Mouse (Mus musculus) CH12.LX (cell line): ENCODE measurements at regions not wholly inside any gene's neighbourhood (a gene's known extent, or its start where the extent isn't known, plus 50 kb on each side); places are given as distances from the start of the nearest gene placed in this dataset.

ENCODE experiments used
- DNase-seq: peaks from one replicate; pipeline ENCODE4 v3.0.0-alpha.2; 2013; ENCODE audit errors: extremely low read depth
- H3K27ac ChIP-seq: 2 replicates; pipeline ENCODE4 v1.5.1; 2012; ENCODE audit warnings: low read depth, mild to moderate bottlenecking, control low read depth, moderate library complexity; ENCODE audit not compliant: insufficient read depth
- H3K27me3 ChIP-seq: replicated peaks from 2 replicates; pipeline ENCODE3; 2012; ENCODE audit warnings: inconsistent platforms
- H3K36me3 ChIP-seq, 2 experiments: replicated peaks in 1 of 2; 2 replicates each; pipeline versions ENCODE3 to v1.6.1; 2012; ENCODE audit warnings: inconsistent platforms in 1 of 2, low read length in 1 of 2, mild to moderate bottlenecking in 1 of 2, mixed read lengths in 1 of 2, moderate library complexity in 1 of 2; ENCODE audit not compliant: control insufficient read depth in 1 of 2, insufficient read depth in 1 of 2
- H3K4me1 ChIP-seq, 2 experiments: 2 replicates each; pipeline ENCODE4 v1.6.1; 2012; ENCODE audit warnings: inconsistent platforms in 1 of 2, moderate library complexity in 1 of 2; ENCODE audit not compliant: insufficient read depth in 2 of 2, control insufficient read depth in 1 of 2
- H3K4me2 ChIP-seq: 2 replicates; pipeline ENCODE4 v1.6.1; 2012; ENCODE audit warnings: low read depth, mild to moderate bottlenecking, control low read depth; ENCODE audit not compliant: poor library complexity, insufficient read depth, severe bottlenecking
- H3K4me3 ChIP-seq, 3 experiments: fragments of 150-350 bp in 1 of 3; sonication (generic) in 1 of 3; replicated peaks in 1 of 3; 2 replicates each; pipeline versions ENCODE3 to v1.5.1; 2011 to 2012; ENCODE audit warnings: low read depth in 2 of 3, low read length in 2 of 3, mild to moderate bottlenecking in 2 of 3, moderate library complexity in 2 of 3, control low read depth in 1 of 3, improper control_type of control experiment in 1 of 3, inconsistent platforms in 1 of 3, mixed read lengths in 1 of 3; ENCODE audit not compliant: poor library complexity in 1 of 3
- H3K79me2 ChIP-seq: replicated peaks from 2 replicates; pipeline ENCODE4 v1.6.1; 2012; ENCODE audit warnings: mild to moderate bottlenecking, moderate library complexity; ENCODE audit not compliant: control insufficient read depth, poor library complexity, insufficient read depth, severe bottlenecking; ENCODE audit errors: extremely low read depth
- H3K9ac ChIP-seq: 2 replicates; pipeline ENCODE4 v1.6.1; 2012; ENCODE audit warnings: low read depth, mild to moderate bottlenecking, control low read depth, moderate library complexity; ENCODE audit not compliant: insufficient read depth
- H3K9me3 ChIP-seq: replicated peaks from 2 replicates; pipeline ENCODE3; 2012; ENCODE audit warnings: low read length, inconsistent platforms, mixed read lengths
- BHLHE40 ChIP-seq: IDR thresholded peaks from 2 replicates; pipeline ENCODE4 v1.6.1; 2011; ENCODE audit warnings: mild to moderate bottlenecking, low read depth, low read length, improper control_type of control experiment
- CHD2 ChIP-seq: IDR thresholded peaks from 2 replicates; pipeline ENCODE4 v1.6.1; 2011; ENCODE audit warnings: low read length, improper control_type of control experiment
- E2F4 ChIP-seq: IDR thresholded peaks from 2 replicates; pipeline ENCODE4 v1.6.1; 2011; ENCODE audit warnings: low read depth, low read length, improper control_type of control experiment; ENCODE audit not compliant: insufficient replicate concordance
- ELF1 ChIP-seq: IDR thresholded peaks from 2 replicates; pipeline ENCODE4 v1.6.1; 2014; ENCODE audit warnings: low read depth, mild to moderate bottlenecking, inconsistent platforms, low read length, improper control_type of control experiment
- EP300 ChIP-seq: IDR thresholded peaks from 2 replicates; pipeline ENCODE4 v1.6.1; 2011; ENCODE audit warnings: low read length, improper control_type of control experiment
- GABPA ChIP-seq: IDR thresholded peaks from 2 replicates; pipeline ENCODE4 v1.6.1; 2012; ENCODE audit warnings: low read depth, low read length, improper control_type of control experiment, inconsistent platforms; ENCODE audit not compliant: insufficient replicate concordance
- HCFC1 ChIP-seq: IDR thresholded peaks from 2 replicates; pipeline ENCODE4 v1.6.1; 2012; ENCODE audit warnings: low read depth, mild to moderate bottlenecking, inconsistent platforms, low read length, improper control_type of control experiment
- IRF4 ChIP-seq: IDR thresholded peaks from 2 replicates; pipeline ENCODE4 v1.6.1; 2014; ENCODE audit warnings: low read depth, mild to moderate bottlenecking, inconsistent platforms, low read length, improper control_type of control experiment
- JUN ChIP-seq: IDR thresholded peaks from 2 replicates; pipeline ENCODE4 v1.6.1; 2011; ENCODE audit warnings: low read depth, mild to moderate bottlenecking, low read length, improper control_type of control experiment, moderate library complexity; ENCODE audit not compliant: insufficient read depth
- JUND ChIP-seq: conservative IDR thresholded peaks from 2 replicates; pipeline ENCODE4 v1.6.1; 2011; ENCODE audit warnings: low read depth, low read length, improper control_type of control experiment
- KAT2A ChIP-seq: IDR thresholded peaks from 2 replicates; pipeline ENCODE4 v1.6.1; 2012; ENCODE audit warnings: low read length, improper control_type of control experiment, inconsistent platforms; ENCODE audit not compliant: insufficient replicate concordance
- MAX ChIP-seq: IDR thresholded peaks from 2 replicates; pipeline ENCODE4 v1.6.1; 2011; ENCODE audit warnings: low read length, improper control_type of control experiment
- MAZ ChIP-seq: IDR thresholded peaks from 2 replicates; pipeline ENCODE4 v1.6.1; 2012; ENCODE audit warnings: low read depth, mild to moderate bottlenecking, inconsistent platforms, low read length, improper control_type of control experiment, moderate library complexity
- MEF2A ChIP-seq: IDR thresholded peaks from 2 replicates; pipeline ENCODE4 v1.6.1; 2014; ENCODE audit warnings: low read depth, mild to moderate bottlenecking, inconsistent platforms, low read length, improper control_type of control experiment, borderline replicate concordance
- NELFE ChIP-seq: IDR thresholded peaks from 2 replicates; pipeline ENCODE4 v1.6.1; 2011; ENCODE audit warnings: low read depth, low read length, improper control_type of control experiment
- NRF1 ChIP-seq: IDR thresholded peaks from 2 replicates; pipeline ENCODE4 v1.6.1; 2014; ENCODE audit warnings: low read depth, mild to moderate bottlenecking, inconsistent platforms, low read length, improper control_type of control experiment, moderate library complexity
- PAX5 ChIP-seq: IDR thresholded peaks from 2 replicates; pipeline ENCODE4 v1.6.1; 2012; ENCODE audit warnings: low read length, inconsistent platforms, mixed read lengths
- POLR2AphosphoS2 ChIP-seq: IDR thresholded peaks from 2 replicates; pipeline ENCODE4 v1.6.1; 2011; ENCODE audit warnings: low read depth, low read length, improper control_type of control experiment
- RAD21 ChIP-seq: IDR thresholded peaks from 2 replicates; pipeline ENCODE4 v1.6.1; 2011; ENCODE audit warnings: low read depth, mild to moderate bottlenecking, low read length, improper control_type of control experiment, moderate library complexity
- SIN3A ChIP-seq: IDR thresholded peaks from 2 replicates; pipeline ENCODE4 v1.6.1; 2012; ENCODE audit warnings: low read length, improper control_type of control experiment, inconsistent platforms
- TBP ChIP-seq: conservative IDR thresholded peaks from 2 replicates; pipeline ENCODE4 v1.6.1; 2011; ENCODE audit warnings: low read depth, low read length, improper control_type of control experiment
- USF1 ChIP-seq: IDR thresholded peaks from 2 replicates; pipeline ENCODE4 v1.6.1; 2014; ENCODE audit warnings: low read depth, mild to moderate bottlenecking, inconsistent platforms, low read length, improper control_type of control experiment
- USF2 ChIP-seq: conservative IDR thresholded peaks from 2 replicates; pipeline ENCODE4 v1.6.1; 2011; ENCODE audit warnings: low read depth, low read length, improper control_type of control experiment
- ZC3H11A ChIP-seq: IDR thresholded peaks from 2 replicates; pipeline ENCODE4 v1.6.1; 2012; ENCODE audit warnings: low read depth, mild to moderate bottlenecking, inconsistent platforms, low read length, improper control_type of control experiment
- ZMIZ1 ChIP-seq: IDR thresholded peaks from 2 replicates; pipeline ENCODE4 v1.6.1; 2012; ENCODE audit warnings: low read depth, mild to moderate bottlenecking, inconsistent platforms, low read length, improper control_type of control experiment
- ZNF384 ChIP-seq: IDR thresholded peaks from 2 replicates; pipeline ENCODE4 v1.6.1; 2012; ENCODE audit warnings: low read depth, low read length, improper control_type of control experiment, inconsistent platforms
- dilution Hi-C: fragments of 300-500 bp; cut with MboI; formaldehyde crosslinking; loops from 2 replicates; pipeline ENCODE4 v1.14.3; 2020; ENCODE audit warnings: low sequenced_read_pairs; ENCODE audit not compliant: extremely low pct_unique_long_range_greater_than_20kb, extremely low pct_ligation_motif_present
- in situ Hi-C: fragments of 300-500 bp; cut with MboI; formaldehyde crosslinking; loops from 3 replicates; pipeline ENCODE4 v1.14.3; 2019; ENCODE audit warnings: low sequenced_read_pairs, low pct_ligation_motif_present, low pct_unique_long_range_greater_than_20kb, mixed read lengths

DNA sequence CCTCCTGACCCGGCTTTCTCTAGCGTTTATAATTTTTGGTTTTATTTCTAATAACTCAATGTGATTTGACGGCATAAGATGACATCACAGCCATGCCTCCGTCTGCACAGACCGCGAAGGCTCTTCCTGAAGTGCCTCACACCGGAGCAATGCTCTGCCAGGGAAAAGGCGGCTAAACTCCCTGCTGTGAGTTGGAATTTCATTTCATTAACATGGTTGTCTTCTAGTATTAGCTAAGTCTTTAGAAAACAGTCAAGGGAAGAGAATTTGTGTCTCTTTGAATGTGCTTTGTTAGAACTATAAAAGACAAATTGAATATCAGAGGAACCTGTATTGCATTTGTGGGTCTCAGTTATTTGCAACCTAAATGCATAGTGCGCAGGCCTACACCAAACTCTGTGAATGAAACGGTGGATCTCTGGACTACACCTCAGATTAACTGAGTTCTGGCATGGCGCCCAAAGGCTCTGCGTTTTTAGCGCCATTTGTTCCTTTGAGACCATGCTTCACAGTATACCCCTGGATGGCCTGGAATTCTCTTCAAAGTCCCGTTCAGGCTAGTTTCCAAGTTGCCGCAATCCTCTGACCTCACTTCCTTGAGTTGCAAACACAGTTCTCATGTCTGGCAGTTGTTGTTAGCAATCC is 502.0 kb downstream of the Zfp704 start:
- dilution Hi-C loops, result no loop called here
- Histone ChIP-seq H3K4me2 (no peak overlapping the region), H3K9ac (no peak overlapping the region), H3K9me3 (no peaks in the 10 kb centered on the region), H3K79me2 (no peaks in the 10 kb centered on the region), H3K27me3 (no peaks in the 10 kb centered on the region)
- in situ Hi-C loops, result no loop called here
- DNase-seq, result no peak
- TF ChIP-seq ZC3H11A (no peak), PAX5 (no peak), BHLHE40 (no peak), NELFE (no peak), JUND (no peak), ZMIZ1 (no peak), TBP (no peak), MAZ (no peak), IRF4 (no peak), ZNF384 (no peak), SIN3A (no peak), HCFC1 (no peak)
- TF ChIP-seq, all 38 proteins: peak for 0
- H3K4me1 ChIP-seq, result peaks cover 0 to 10% of the 10 kb centered on the region in 2 experiments; a peak in 2 of 4 replicates
- no peak overlapping the region for H3K4me3 ChIP-seq
- H3K36me3 ChIP-seq, result no peaks in the 10 kb centered on the region
- H3K27ac ChIP-seq, result no peak overlapping the region

DNA sequence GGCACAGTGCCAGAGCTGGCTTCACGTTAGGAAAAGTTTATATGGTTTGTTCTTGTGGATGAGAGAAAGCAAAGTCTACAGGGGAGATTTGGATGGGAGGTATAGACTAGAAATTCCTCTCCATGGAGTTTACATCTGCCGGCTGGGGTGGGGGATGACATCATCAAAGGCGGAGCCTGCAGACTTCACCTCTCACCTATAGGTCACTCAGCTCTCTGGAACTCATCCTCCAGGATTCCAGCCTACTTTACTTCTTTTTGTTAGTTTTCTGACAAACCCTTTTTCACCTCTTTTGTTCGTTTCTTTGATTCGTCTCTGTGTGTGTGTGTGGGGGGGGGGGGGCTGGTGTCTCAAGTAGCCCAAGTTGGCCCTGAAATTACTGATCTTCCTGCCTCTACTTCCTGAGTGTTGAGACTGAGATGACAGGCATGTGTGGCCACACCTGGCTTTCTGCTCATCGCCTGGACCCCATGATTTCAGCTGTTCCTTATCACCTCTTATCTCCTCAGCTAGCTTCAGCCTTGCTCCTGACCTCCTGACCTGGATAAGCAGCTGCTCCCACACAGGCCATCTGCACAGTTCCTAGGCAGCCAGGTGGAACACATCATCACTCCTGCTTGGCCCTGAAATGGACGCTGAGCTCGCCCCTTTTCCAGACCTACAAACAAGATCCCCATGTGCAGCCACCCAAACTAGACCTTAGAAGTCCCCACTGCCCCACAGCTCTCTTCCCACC is 504.5 kb downstream of the Zfp704 start:
- H3K4me1 ChIP-seq, result peaks cover 0 to 10% of the 10 kb centered on the region in 2 experiments; a peak in 2 of 4 replicates
- TF ChIP-seq KAT2A (no peak), NELFE (no peak), JUN (no peak), MEF2A (no peak), EP300 (no peak), ZC3H11A (no peak), CHD2 (no peak), USF2 (no peak), POLR2AphosphoS2 (no peak), USF1 (no peak), SIN3A (no peak), ZMIZ1 (no peak), E2F4 (no peak), NRF1 (no peak), PAX5 (no peak), MAZ (no peak), ELF1 (no peak), RAD21 (no peak), MAX (no peak), GABPA (no peak)
- in situ Hi-C loops (no loop called here), dilution Hi-C loops (no loop called here)
- no peaks in the 10 kb centered on the region for H3K79me2 ChIP-seq
- no peak overlapping the region for H3K27ac ChIP-seq
- no peaks in the 10 kb centered on the region for H3K27me3 ChIP-seq
- no peak for DNase-seq
- H3K4me2 ChIP-seq, result no peak overlapping the region
- no peaks in the 10 kb centered on the region for H3K36me3 ChIP-seq
- H3K9me3 ChIP-seq, result no peaks in the 10 kb centered on the region
- no peak overlapping the region for H3K4me3 ChIP-seq
- H3K9ac ChIP-seq, result no peak overlapping the region
